Comparison of ENCODE assay signal across 33 mouse cellular contexts in genomic region chr13:31254744-31255143, GRCm38 (mm10).
"Had no signal": no experiment of that assay in that cellular context is flagged by ENCODE, and none has a peak within 500 bp of the region (broad histone marks: within the 10 kb centered on the region; RNA-seq: fewer than 3 reads in every experiment).

No protein-coding gene starts in this region.

- H3K36me3 ChIP-seq: heart, embryonic 10.5 days; heart, embryonic 12.5 days; heart, embryonic 13.5 days; heart, embryonic 15.5 days; hindbrain, embryonic 10.5 days; hindbrain, embryonic 12.5 days; hindbrain, embryonic 13.5 days; hindbrain, embryonic 15.5 days; intestine, embryonic 15.5 days had no signal

- DNase-seq: heart, postnatal 10 days; heart, postnatal 14 days; heart, postnatal 36 days; heart, postnatal 4 days; kidney, adult 11 months; kidney, adult 18-20 months; kidney, adult 2 months; kidney, adult 8-10 months; kidney, adult 9 months; kidney, postnatal 10 days; kidney, postnatal 14 days; kidney, postnatal 25 days; kidney, postnatal 36 days; layer of hippocampus, adult 9-11 months had no signal

- ATAC-seq: hindbrain, embryonic 16.5 days; hindbrain, postnatal 0 days; inflammation-experienced regulatory T-cells, adult 6 months; intestine, embryonic 15.5 days; intestine, embryonic 16.5 days; intestine, postnatal 0 days had no signal

- H3K9me3 ChIP-seq: heart, embryonic 10.5 days; heart, embryonic 12.5 days; heart, embryonic 13.5 days; heart, embryonic 15.5 days; hindbrain, embryonic 10.5 days; hindbrain, embryonic 12.5 days; hindbrain, embryonic 13.5 days; hindbrain, embryonic 15.5 days; intestine, embryonic 15.5 days had no signal

- H3K27ac ChIP-seq: heart, embryonic 10.5 days; heart, embryonic 13.5 days; heart, embryonic 15.5 days; hindbrain, embryonic 10.5 days; hindbrain, embryonic 12.5 days; hindbrain, embryonic 13.5 days; hindbrain, embryonic 14.5 days; hindbrain, embryonic 15.5 days; hindbrain, postnatal 0 days; intestine, embryonic 15.5 days; kidney, postnatal 0 days; layer of hippocampus, adult 2 months; left cerebral cortex, adult 2 months had no signal

- H3K4me3 ChIP-seq: heart, embryonic 10.5 days; heart, embryonic 12.5 days; heart, embryonic 13.5 days; heart, embryonic 15.5 days; hindbrain, embryonic 10.5 days; hindbrain, embryonic 12.5 days; hindbrain, embryonic 13.5 days; hindbrain, embryonic 15.5 days; intestine, embryonic 15.5 days; layer of hippocampus, adult 2 months; left cerebral cortex, adult 2 months had no signal

- H3K27me3 ChIP-seq: heart, embryonic 12.5 days; heart, embryonic 13.5 days; heart, embryonic 15.5 days; hindbrain, embryonic 12.5 days; hindbrain, embryonic 13.5 days; hindbrain, embryonic 15.5 days; intestine, embryonic 15.5 days had no signal

- H3K4me1 ChIP-seq: heart, embryonic 10.5 days; heart, embryonic 12.5 days; heart, embryonic 13.5 days; heart, embryonic 15.5 days; hindbrain, embryonic 10.5 days; hindbrain, embryonic 12.5 days; hindbrain, embryonic 13.5 days; hindbrain, embryonic 15.5 days; intestine, embryonic 15.5 days had no signal

- H3K4me2 ChIP-seq: heart, embryonic 11.5 days; heart, embryonic 12.5 days; heart, embryonic 13.5 days; heart, embryonic 15.5 days; hindbrain, embryonic 12.5 days; hindbrain, embryonic 13.5 days; hindbrain, embryonic 14.5 days; hindbrain, embryonic 15.5 days; intestine, embryonic 15.5 days had no signal

- H3K9ac ChIP-seq: heart, embryonic 12.5 days; heart, embryonic 13.5 days; heart, embryonic 15.5 days; hindbrain, embryonic 12.5 days; hindbrain, embryonic 13.5 days; hindbrain, embryonic 14.5 days; hindbrain, embryonic 15.5 days; intestine, embryonic 15.5 days had no signal
